Mouse (Mus musculus): Measurements from ENCODE around the gene Tbc1d10c.

- TF ChIP-seq POLR2A (IDR thresholded peaks at IDR 0.05; ENCODE audit: control insufficient read depth, low read depth, low read length) (no peak), CTCF (IDR thresholded peaks at IDR 0.05; ENCODE audit: control insufficient read depth, insufficient read depth, insufficient replicate concordance, low read depth, low read length) (no peak)
These were observed 41.1 kb upstream of the Tbc1d10c start for GRCm38 (mm10) chr19:4232186-4232572.
